Mouse (Mus musculus) small intestine, adult 2 months (tissue): Measurements from ENCODE around the gene Prdm16.

Experiments used
- CTCF ChIP-seq: fragments of 200-500 bp; IDR thresholded peaks from 2 replicates; pipeline ENCODE4 v1.5.1; 2012; ENCODE audit warnings: low read depth, mild to moderate bottlenecking, control low read depth, inconsistent platforms, low read length, moderate library complexity, mixed read lengths; ENCODE audit not compliant: insufficient replicate concordance, insufficient read length; ENCODE audit errors: extremely low read depth
- POLR2A ChIP-seq: fragments of 200-500 bp; IDR thresholded peaks from 2 replicates; pipeline ENCODE4 v1.6.1; 2012; ENCODE audit warnings: low read depth, mild to moderate bottlenecking, control low read depth, inconsistent platforms, low read length, moderate library complexity

- TF ChIP-seq CTCF (no peak), POLR2A (no peak)
These were observed 323.6 kb downstream of the Prdm16 start for GRCm38 (mm10) chr4:154312935-154313621.
